Mouse (Mus musculus) liver, adult 2 months (tissue): ENCODE data around the gene Elf2. TPM values are rescaled to one million over a fixed set of nuclear protein-coding genes. Genes with fewer than 3 reads are reported as not detected.

Source experiments
- DNase-seq: peaks from one replicate; pipeline ENCODE4 v3.0.0-alpha.2; 2011; ENCODE audit warnings: low read depth, low spot score; ENCODE audit errors: extremely low read depth
- H3K27ac ChIP-seq: fragments of 200-500 bp; replicated peaks from 2 replicates; pipeline ENCODE4 v1.5.1; 2012; ENCODE audit warnings: low read depth, mild to moderate bottlenecking, control low read depth, inconsistent platforms, low read length; ENCODE audit not compliant: insufficient read depth
- H3K27me3 ChIP-seq: fragments of 200-500 bp; 2 replicates; pipeline ENCODE4 v1.6.1; 2012; ENCODE audit warnings: mild to moderate bottlenecking, moderate library complexity, low read length, inconsistent platforms; ENCODE audit not compliant: control insufficient read depth, insufficient read depth
- H3K36me3 ChIP-seq: fragments of 200-500 bp; 2 replicates; pipeline ENCODE4 v1.6.1; 2012; ENCODE audit warnings: low read length, inconsistent platforms; ENCODE audit not compliant: control insufficient read depth, insufficient read depth
- H3K4me1 ChIP-seq: fragments of 200-500 bp; 2 replicates; pipeline ENCODE4 v1.6.1; 2011; ENCODE audit warnings: low read length; ENCODE audit not compliant: control insufficient read depth, insufficient read depth
- H3K4me3 ChIP-seq: fragments of 200-500 bp; 2 replicates; pipeline ENCODE4 v1.5.1; 2011; ENCODE audit warnings: low read depth, mild to moderate bottlenecking, control low read depth, low read length, moderate library complexity; ENCODE audit not compliant: insufficient read depth
- H3K79me2 ChIP-seq: fragments of 200-500 bp; 2 replicates; pipeline ENCODE4 v1.6.1; 2012; ENCODE audit warnings: inconsistent platforms, mild to moderate bottlenecking, low read length, moderate library complexity; ENCODE audit not compliant: control insufficient read depth, insufficient read depth
- H3K9ac ChIP-seq: fragments of 200-500 bp; 2 replicates; pipeline ENCODE4 v1.6.1; 2012; ENCODE audit warnings: low read depth, mild to moderate bottlenecking, control low read depth, inconsistent platforms, low read length
- CTCF ChIP-seq: fragments of 200-500 bp; IDR thresholded peaks from 2 replicates; pipeline ENCODE4 v1.5.1; 2011; ENCODE audit warnings: low read depth, low read length, control low read depth
- POLR2A ChIP-seq: fragments of 200-500 bp; IDR thresholded peaks from 2 replicates; pipeline ENCODE4 v1.6.1; 2011; ENCODE audit warnings: low read length, control low read depth; ENCODE audit not compliant: insufficient read depth; ENCODE audit errors: extremely low read depth
- WGBS: fragments of 180-500 bp; shearing (Covaris S2); methylation state at CpG from one replicate; pipeline ENCODE4 v1.1.7; 2018; 5-methylcytosine and 5-hydroxymethylcytosine counted together
- polyA plus RNA-seq: library from polyadenylated mRNA; depleted of rRNA; stranded (reverse); fragments of >200 nt; gene quantifications from 2 replicates; pipeline ENCODE4 v1.2.3, GENCODE M21; 2012
- total RNA-seq: library from RNA; depleted of rRNA; stranded (reverse); fragments of >200 nt; gene quantifications from 2 replicates; pipeline ENCODE4 v1.2.3, GENCODE M21; 2014

The Elf2 gene
- total and polyA plus RNA-seq, 2 experiments: 14.0 to 23.8 TPM

GRCm38 (mm10) chr3:51383409-51383808 is 42.9 kb upstream of the Elf2 start:
- Histone ChIP-seq H3K36me3 (no peaks in the 10 kb centered on the region), H3K79me2 (no peaks in the 10 kb centered on the region), H3K9ac (no peak overlapping the region), H3K4me1 (peaks cover 3% of the 10 kb centered on the region), H3K4me3 (no peak overlapping the region), H3K27ac (no peak overlapping the region), H3K27me3 (no peaks in the 10 kb centered on the region)
- DNase-seq: no peak
- TF ChIP-seq CTCF: no peak
- no peak for TF ChIP-seq POLR2A
- 89% methylated on average over 12 of the region's 12 CpGs for WGBS

DNA sequence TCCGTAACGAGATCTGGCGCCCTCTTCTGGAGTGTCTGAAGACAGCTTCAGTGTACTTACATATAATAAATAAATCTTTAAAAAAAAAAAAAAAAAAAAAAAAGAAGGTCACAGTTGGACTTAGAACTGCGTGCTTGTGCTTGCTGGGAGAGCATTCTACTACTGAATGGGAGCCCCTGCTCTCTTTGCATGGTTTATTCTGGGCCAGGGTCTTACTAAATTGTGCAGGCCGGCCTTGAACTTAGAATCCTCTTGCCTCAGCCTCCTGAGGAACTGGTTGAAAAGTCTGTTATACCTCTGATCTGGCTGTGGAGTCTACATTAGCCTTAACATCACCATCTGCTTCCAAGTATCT is 40.2 kb upstream of the Elf2 start:
- Histone ChIP-seq H3K4me1 (peaks cover 4% of the 10 kb centered on the region), H3K9ac (no peak overlapping the region), H3K27ac (no peak overlapping the region), H3K4me3 (no peak overlapping the region), H3K79me2 (no peaks in the 10 kb centered on the region), H3K36me3 (no peaks in the 10 kb centered on the region), H3K27me3 (no peaks in the 10 kb centered on the region)
- no peak for DNase-seq
- TF ChIP-seq CTCF (no peak), POLR2A (no peak)
- 60% methylated on average over 4 of the region's 5 CpGs for WGBS

- TF ChIP-seq POLR2A (no peak), CTCF (no peak)
- H3K4me1 ChIP-seq: peaks cover 4% of the 10 kb centered on the region
- DNase-seq: peak; percentile 57
- H3K9ac ChIP-seq: no peak overlapping the region
- H3K27me3 ChIP-seq: no peaks in the 10 kb centered on the region
- no peaks in the 10 kb centered on the region for H3K36me3 ChIP-seq
- no peaks in the 10 kb centered on the region for H3K79me2 ChIP-seq
- 45% methylated on average over 5 of the region's 5 CpGs for WGBS
- no peak overlapping the region for H3K4me3 ChIP-seq
- H3K27ac ChIP-seq: no peak overlapping the region
Measured at GRCm38 (mm10) chr3:51379786-51380659, 39.6 kb upstream of the Elf2 start.

DNA sequence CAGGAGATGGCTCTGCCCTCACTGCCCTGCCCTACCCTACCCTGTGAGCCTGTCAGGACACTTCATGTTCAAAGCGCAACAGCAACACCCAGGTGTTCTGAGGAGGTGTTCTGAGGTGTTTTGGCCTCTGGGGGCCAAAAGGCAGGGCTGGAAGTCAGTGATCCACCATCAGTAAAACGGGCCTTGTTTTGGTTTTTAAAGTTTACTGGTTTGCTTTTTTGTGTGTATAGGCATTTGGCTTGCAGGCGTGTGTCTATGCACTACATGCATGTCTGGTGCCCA is 38.1 kb upstream of the Elf2 start:
- H3K9ac ChIP-seq: peak overlapping the region; percentile 51
- 80% methylated on average over 3 of the region's 3 CpGs for WGBS
- H3K79me2 ChIP-seq: no peaks in the 10 kb centered on the region
- H3K4me3 ChIP-seq: peak overlapping the region; percentile 39; the same call in 1 of the 2 replicates
- no peak for DNase-seq
- H3K27me3 ChIP-seq: no peaks in the 10 kb centered on the region
- TF ChIP-seq POLR2A: no peak
- TF ChIP-seq CTCF: no peak
- H3K27ac ChIP-seq: no peak overlapping the region
- H3K4me1 ChIP-seq: peaks cover 4% of the 10 kb centered on the region
- H3K36me3 ChIP-seq: no peaks in the 10 kb centered on the region

DNA sequence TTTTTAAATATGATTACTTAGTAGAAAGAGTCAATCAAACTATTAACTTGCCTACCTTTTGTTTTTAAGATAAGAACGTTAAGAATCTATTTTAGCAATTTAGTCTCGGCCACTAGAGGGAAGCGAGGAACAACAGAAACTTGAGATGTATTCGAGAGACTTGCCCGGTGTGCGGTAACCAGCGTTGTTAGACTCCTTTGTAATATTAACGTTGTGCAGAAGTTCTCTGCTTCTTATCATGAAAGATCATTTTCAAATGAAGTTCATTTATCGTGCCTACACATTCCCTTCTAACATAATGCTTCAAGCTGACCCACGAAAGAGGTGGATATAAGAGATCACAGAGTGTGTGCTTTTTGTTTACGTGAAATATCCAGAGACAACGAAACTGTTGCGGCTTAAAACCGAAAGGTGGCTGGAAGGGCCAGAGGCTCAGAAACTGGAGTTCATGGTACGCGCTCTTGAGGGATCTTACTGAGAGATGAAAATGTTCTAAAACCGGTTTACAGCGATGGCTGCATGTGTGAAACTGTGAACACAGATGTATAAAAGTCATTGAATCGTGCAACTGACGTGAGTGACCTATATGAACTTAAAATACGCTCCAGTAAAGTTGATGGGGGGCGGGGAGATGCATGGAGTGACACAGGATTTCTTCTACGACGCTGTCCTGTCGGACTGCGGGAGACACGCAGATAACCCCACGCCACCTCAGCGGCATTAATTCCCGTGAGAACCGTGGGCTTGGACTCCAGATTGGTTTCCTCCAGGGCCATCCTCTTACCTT is 37.6 kb upstream of the Elf2 start:
- H3K4me3 ChIP-seq: peak overlapping the region; percentile 39
- no peaks in the 10 kb centered on the region for H3K27me3 ChIP-seq
- H3K27ac ChIP-seq: no peak overlapping the region
- WGBS: 35% methylated on average over 31 of the region's 31 CpGs
- H3K4me1 ChIP-seq: peaks cover 8% of the 10 kb centered on the region
- H3K79me2 ChIP-seq: no peaks in the 10 kb centered on the region
- no peaks in the 10 kb centered on the region for H3K36me3 ChIP-seq
- H3K9ac ChIP-seq: peak overlapping the region; percentile 51
- TF ChIP-seq POLR2A (no peak), CTCF (peak; percentile 9; the same call in 1 of the 2 replicates)
- DNase-seq: peak; percentile 64
